Mouse (Mus musculus): ENCODE measurements around the gene Cgnl1.
A peak's percentile ranks its signal among the peaks of the same experiment; 100 is the strongest.

The Cgnl1 gene

GRCm38 (mm10) chr9:71674476-71674875, 96.9 kb downstream of the Cgnl1 start:
- no peak for DNase-seq (ENCODE audit: low read depth, low spot score)

- DNase-seq (ENCODE audit: low read depth, low spot score), result no peak
Measured at GRCm38 (mm10) chr9:71672495-71672894, 98.9 kb downstream of the Cgnl1 start.

GRCm38 (mm10) chr9:71670677-71671076, 100.7 kb downstream of the Cgnl1 start:
- no peak for DNase-seq (ENCODE audit: low read depth, low spot score)

GRCm38 (mm10) chr9:71667616-71668015, 103.8 kb downstream of the Cgnl1 start:
- no peak for DNase-seq (ENCODE audit: low read depth, low spot score)

- no peak for DNase-seq (ENCODE audit: low read depth, low spot score)
Measured at GRCm38 (mm10) chr9:71666432-71666831, 105.0 kb downstream of the Cgnl1 start.

GRCm38 (mm10) chr9:71665493-71665892, 105.9 kb downstream of the Cgnl1 start:
- DNase-seq (ENCODE audit: low read depth, low spot score), result no peak

- no peak for DNase-seq (ENCODE audit: low read depth, low spot score)
Measured at GRCm38 (mm10) chr9:71664855-71665254, 106.5 kb downstream of the Cgnl1 start.

GRCm38 (mm10) chr9:71663421-71664217, 107.8 kb downstream of the Cgnl1 start:
- DNase-seq (ENCODE audit: low read depth, low spot score), result no peak

- DNase-seq (ENCODE audit: low read depth, low spot score), result no peak
Measured at GRCm38 (mm10) chr9:71660540-71660939, 110.9 kb downstream of the Cgnl1 start.

- no peak for DNase-seq (ENCODE audit: low read depth, low spot score)
Measured at GRCm38 (mm10) chr9:71659681-71660080, 111.7 kb downstream of the Cgnl1 start.

- no peak for DNase-seq (ENCODE audit: low read depth, low spot score)
Measured at GRCm38 (mm10) chr9:71657199-71657598, 114.2 kb downstream of the Cgnl1 start.

- no peak for DNase-seq (ENCODE audit: low read depth, low spot score)
Measured at GRCm38 (mm10) chr9:71654861-71655260, 116.5 kb downstream of the Cgnl1 start.

- DNase-seq (ENCODE audit: low read depth, low spot score), result peak; percentile 51
Measured at GRCm38 (mm10) chr9:71646115-71646514, 125.3 kb downstream of the Cgnl1 start.

- DNase-seq (ENCODE audit: low read depth, low spot score), result no peak
Measured at GRCm38 (mm10) chr9:71643611-71644010, 127.8 kb downstream of the Cgnl1 start.

GRCm38 (mm10) chr9:71642270-71642669, 129.1 kb downstream of the Cgnl1 start:
- no peak for DNase-seq (ENCODE audit: low read depth, low spot score)

- no peak for DNase-seq (ENCODE audit: low read depth, low spot score)
Measured at GRCm38 (mm10) chr9:71640361-71640927, 131.0 kb downstream of the Cgnl1 start.

GRCm38 (mm10) chr9:71638198-71638597, 133.2 kb downstream of the Cgnl1 start:
- no peak for DNase-seq (ENCODE audit: low read depth, low spot score)

- no peak for DNase-seq (ENCODE audit: low read depth, low spot score)
Measured at GRCm38 (mm10) chr9:71636854-71637253, 134.5 kb downstream of the Cgnl1 start.

- DNase-seq (ENCODE audit: low read depth, low spot score), result no peak
Measured at GRCm38 (mm10) chr9:71635627-71636026, 135.8 kb downstream of the Cgnl1 start.

- no peak for DNase-seq (ENCODE audit: low read depth, low spot score)
Measured at GRCm38 (mm10) chr9:71634916-71635315, 136.5 kb downstream of the Cgnl1 start.

GRCm38 (mm10) chr9:71628921-71629320, 142.5 kb downstream of the Cgnl1 start:
- DNase-seq (ENCODE audit: low read depth, low spot score), result no peak

GRCm38 (mm10) chr9:71628286-71628685, 143.1 kb downstream of the Cgnl1 start:
- no peak for DNase-seq (ENCODE audit: low read depth, low spot score)

- no peak for DNase-seq (ENCODE audit: low read depth, low spot score)
Measured at GRCm38 (mm10) chr9:71625961-71626360, 145.4 kb downstream of the Cgnl1 start.
